Mouse (Mus musculus): ENCODE results near the gene Abca14. TPM values are rescaled to one million over a fixed set of nuclear protein-coding genes. Genes with fewer than 3 reads are reported as not detected.
A peak's percentile ranks its signal among the peaks of the same experiment; 100 is the strongest.

The Abca14 gene
- polyA plus RNA-seq (2012; rRNA removed) = 62.8 and 185 TPM in 2 replicates

DNA sequence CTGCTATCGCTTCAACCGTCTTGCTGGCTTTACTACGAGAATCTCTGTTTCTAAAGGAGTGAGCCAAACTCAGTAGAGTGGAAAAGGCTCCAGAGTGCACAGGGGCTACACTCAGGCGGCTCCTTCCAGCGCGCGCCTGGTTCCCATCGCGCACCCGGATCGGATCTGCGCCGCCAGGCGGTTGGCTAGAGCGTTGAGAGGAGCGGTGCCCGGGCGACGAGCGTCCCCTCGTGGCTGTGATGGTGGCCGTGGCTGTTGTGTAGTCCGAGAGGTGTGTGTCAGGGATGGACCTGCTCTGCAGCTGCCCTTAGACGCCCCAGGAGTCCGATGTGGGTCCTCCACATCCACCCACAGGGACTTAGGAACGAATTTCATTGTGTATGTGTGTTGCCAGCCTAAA is at the start of gene Abca14:
TSS of gene Abca14 (plus strand) at position 173 of the 400 bp plus-strand sequence.
- Histone ChIP-seq H3K4me3 (ENCODE audit: control insufficient read depth, low read depth, low read length) (peak within 1 kb of the TSS; percentile 93), H3K27me3 (ENCODE audit: control insufficient read depth, insufficient read depth, low read length) (no peaks in the 10 kb centered on the region), H3K27ac (ENCODE audit: control insufficient read depth, insufficient read depth, low read depth, low read length) (peak within 1 kb of the TSS; percentile 82), H3K4me1 (ENCODE audit: control insufficient read depth, insufficient read depth, low read length) (peaks cover 15% of the 10 kb centered on the region), H3K36me3 (ENCODE audit: control insufficient read depth, insufficient read depth, low read length) (no peaks in the 10 kb centered on the region)
- peak; percentile 83; the same call in 1 of the 2 replicates for TF ChIP-seq CTCF (IDR thresholded peaks at IDR 0.05; ENCODE audit: control insufficient read depth, insufficient read depth, insufficient replicate concordance, low read depth, low read length)
- peak; percentile 84 for TF ChIP-seq POLR2A (IDR thresholded peaks at IDR 0.05; ENCODE audit: control insufficient read depth, low read depth, low read length)

DNA sequence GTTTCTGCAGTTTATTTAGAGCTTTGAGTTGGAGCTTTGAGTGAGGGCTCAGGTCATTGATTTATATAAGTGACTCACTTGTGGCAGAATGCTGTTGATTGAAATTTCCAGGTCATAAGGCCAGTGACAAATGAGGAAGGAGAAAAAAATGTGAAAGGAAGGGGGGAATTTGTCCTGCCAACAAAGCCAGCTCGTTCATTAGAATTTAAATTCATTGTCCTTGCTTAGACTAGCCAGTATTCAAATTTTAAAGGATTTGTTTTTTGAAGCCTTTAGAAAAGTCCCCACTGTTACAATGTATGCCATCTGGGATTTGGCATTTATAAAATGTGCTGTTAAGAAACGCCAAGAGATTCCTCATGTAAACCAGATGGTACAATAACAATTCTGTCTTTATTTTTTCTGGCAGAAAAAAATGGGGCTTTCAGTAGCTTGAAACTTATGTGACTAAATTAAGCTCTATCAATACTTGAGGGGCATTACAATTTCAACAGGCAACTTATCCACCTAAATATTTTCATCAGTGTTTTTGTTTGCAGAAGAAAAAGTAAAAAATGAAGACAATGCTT is 46.8 kb upstream of the Abca14 start:
- no peaks in the 10 kb centered on the region for H3K36me3 ChIP-seq (ENCODE audit: control insufficient read depth, insufficient read depth, low read length)
- TF ChIP-seq CTCF (IDR thresholded peaks at IDR 0.05; ENCODE audit: control insufficient read depth, insufficient read depth, insufficient replicate concordance, low read depth, low read length) = no peak
- no peak for TF ChIP-seq POLR2A (IDR thresholded peaks at IDR 0.05; ENCODE audit: control insufficient read depth, low read depth, low read length)
- no peaks in the 10 kb centered on the region for H3K4me1 ChIP-seq (ENCODE audit: control insufficient read depth, insufficient read depth, low read length)
- no peaks in the 10 kb centered on the region for H3K27me3 ChIP-seq (ENCODE audit: control insufficient read depth, insufficient read depth, low read length)
- H3K27ac ChIP-seq (ENCODE audit: control insufficient read depth, insufficient read depth, low read depth, low read length) = no peak overlapping the region
- H3K4me3 ChIP-seq (ENCODE audit: control insufficient read depth, low read depth, low read length) = no peak overlapping the region; the same call in 1 of the 2 replicates

DNA sequence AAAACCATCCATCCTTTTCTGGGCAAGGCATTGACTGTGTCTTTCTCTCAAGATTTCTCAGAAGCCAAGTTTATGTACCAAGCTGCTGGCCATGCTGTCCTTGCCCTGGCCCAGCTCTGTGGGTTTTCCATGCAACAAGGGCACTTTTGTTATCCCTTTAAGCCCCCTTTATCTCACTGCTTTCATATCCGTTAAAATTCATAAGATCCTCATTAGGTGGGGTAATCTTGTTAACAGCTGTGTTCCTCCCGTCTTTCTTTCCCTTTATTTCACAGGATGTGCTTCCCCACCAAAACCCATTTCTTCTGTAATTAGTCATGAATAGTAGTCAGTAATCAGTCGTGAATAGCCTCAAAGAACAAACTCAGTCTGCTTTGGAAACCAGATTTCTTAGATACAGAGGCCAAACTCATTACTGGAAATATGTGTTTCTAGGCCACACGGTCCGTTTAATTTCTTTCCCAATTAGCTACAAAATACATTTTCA is 46.1 kb upstream of the Abca14 start:
- Histone ChIP-seq H3K4me3 (ENCODE audit: control insufficient read depth, low read depth, low read length) (no peak overlapping the region), H3K27me3 (ENCODE audit: control insufficient read depth, insufficient read depth, low read length) (no peaks in the 10 kb centered on the region), H3K4me1 (ENCODE audit: control insufficient read depth, insufficient read depth, low read length) (no peaks in the 10 kb centered on the region), H3K27ac (ENCODE audit: control insufficient read depth, insufficient read depth, low read depth, low read length) (no peak overlapping the region), H3K36me3 (ENCODE audit: control insufficient read depth, insufficient read depth, low read length) (no peaks in the 10 kb centered on the region)
- TF ChIP-seq CTCF (IDR thresholded peaks at IDR 0.05; ENCODE audit: control insufficient read depth, insufficient read depth, insufficient replicate concordance, low read depth, low read length) = no peak
- TF ChIP-seq POLR2A (IDR thresholded peaks at IDR 0.05; ENCODE audit: control insufficient read depth, low read depth, low read length) = no peak

DNA sequence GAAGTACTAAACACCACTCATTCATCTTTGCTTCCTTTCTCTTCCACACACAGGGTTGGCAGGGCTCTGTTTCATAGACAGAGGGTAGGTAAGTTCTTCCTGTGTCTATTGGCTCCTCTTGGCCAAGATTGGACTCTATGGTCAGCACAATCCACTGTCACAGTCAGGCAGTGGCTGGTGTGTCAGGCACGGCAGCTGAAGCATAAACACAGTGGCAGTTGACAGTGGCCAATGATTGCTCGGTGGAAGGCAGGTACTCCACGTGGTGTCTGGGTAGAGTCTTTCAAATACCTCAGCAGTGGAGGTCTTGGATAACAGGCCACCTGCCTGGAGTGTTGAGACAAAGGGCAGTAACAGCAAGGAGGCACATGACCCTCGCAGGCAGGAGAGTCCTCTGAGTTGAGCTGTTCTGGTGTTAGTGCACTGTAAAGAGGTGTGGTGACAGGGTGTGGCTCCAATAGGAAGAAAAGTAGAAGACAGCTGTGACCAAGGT is 45.6 kb upstream of the Abca14 start:
- Histone ChIP-seq H3K27me3 (ENCODE audit: control insufficient read depth, insufficient read depth, low read length) (no peaks in the 10 kb centered on the region), H3K4me3 (ENCODE audit: control insufficient read depth, low read depth, low read length) (no peak overlapping the region), H3K27ac (ENCODE audit: control insufficient read depth, insufficient read depth, low read depth, low read length) (no peak overlapping the region), H3K4me1 (ENCODE audit: control insufficient read depth, insufficient read depth, low read length) (no peaks in the 10 kb centered on the region), H3K36me3 (ENCODE audit: control insufficient read depth, insufficient read depth, low read length) (no peaks in the 10 kb centered on the region)
- TF ChIP-seq POLR2A (IDR thresholded peaks at IDR 0.05; ENCODE audit: control insufficient read depth, low read depth, low read length) (no peak), CTCF (IDR thresholded peaks at IDR 0.05; ENCODE audit: control insufficient read depth, insufficient read depth, insufficient replicate concordance, low read depth, low read length) (no peak)

DNA sequence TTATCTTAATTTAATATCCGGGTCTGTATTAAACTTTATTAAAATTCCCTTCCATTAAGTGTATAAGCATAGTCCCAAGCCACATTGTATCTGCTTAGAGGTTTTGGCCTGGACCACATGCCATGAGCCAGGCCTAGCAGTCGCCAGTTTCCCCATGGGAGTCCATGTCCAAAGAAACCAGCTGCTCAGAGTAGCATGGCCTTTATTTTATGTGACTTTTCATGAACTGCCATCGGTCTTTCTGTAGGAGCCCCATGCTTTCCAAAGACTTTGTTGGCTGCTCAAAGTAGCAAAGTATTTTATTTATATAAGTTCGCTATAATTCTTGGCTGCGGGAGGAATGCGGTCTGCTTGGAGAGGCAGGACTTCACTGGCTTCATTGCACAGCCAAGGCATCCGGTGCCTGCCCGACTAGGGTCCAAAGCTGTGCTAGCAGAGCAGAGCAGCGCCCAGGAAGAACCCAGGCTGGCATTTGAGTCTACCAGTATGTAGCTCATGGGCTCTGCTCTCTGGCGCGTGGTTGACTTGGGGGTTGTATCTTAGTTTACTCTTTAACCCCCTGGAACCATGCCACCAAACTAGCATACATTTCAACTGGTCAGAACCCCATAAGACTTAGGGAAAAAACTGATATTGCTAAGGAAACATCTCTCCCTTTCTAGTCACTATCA is 40.0 kb upstream of the Abca14 start:
- Histone ChIP-seq H3K27ac (ENCODE audit: control insufficient read depth, insufficient read depth, low read depth, low read length) (no peak overlapping the region), H3K4me3 (ENCODE audit: control insufficient read depth, low read depth, low read length) (no peak overlapping the region), H3K27me3 (ENCODE audit: control insufficient read depth, insufficient read depth, low read length) (no peaks in the 10 kb centered on the region), H3K36me3 (ENCODE audit: control insufficient read depth, insufficient read depth, low read length) (no peaks in the 10 kb centered on the region), H3K4me1 (ENCODE audit: control insufficient read depth, insufficient read depth, low read length) (no peaks in the 10 kb centered on the region)
- TF ChIP-seq POLR2A (IDR thresholded peaks at IDR 0.05; ENCODE audit: control insufficient read depth, low read depth, low read length) (no peak), CTCF (IDR thresholded peaks at IDR 0.05; ENCODE audit: control insufficient read depth, insufficient read depth, insufficient replicate concordance, low read depth, low read length) (no peak)

DNA sequence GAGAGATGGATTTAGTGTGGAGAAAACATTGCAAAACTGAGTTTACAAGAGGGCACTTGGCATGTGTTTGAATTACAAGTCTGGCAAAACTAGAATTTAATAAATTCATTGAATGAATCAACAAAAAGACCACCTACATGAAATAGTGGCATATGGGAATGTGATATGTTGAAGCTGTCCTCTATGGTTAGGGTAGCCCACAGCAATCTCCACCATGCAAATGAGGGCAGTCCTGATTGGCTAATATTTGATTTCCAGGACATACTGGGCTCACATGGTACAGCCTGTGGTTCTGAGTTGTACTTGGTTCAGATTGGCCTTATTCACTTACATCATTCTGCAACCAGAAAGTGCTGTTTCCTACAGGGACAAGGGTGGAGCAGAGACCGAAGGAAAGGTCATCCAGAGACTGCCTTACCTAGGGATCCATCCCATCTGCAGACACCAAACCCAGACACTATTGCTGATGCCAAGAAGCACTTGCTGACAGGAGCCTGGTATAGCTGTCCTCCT is 31.5 kb upstream of the Abca14 start:
- no peak for TF ChIP-seq POLR2A (IDR thresholded peaks at IDR 0.05; ENCODE audit: control insufficient read depth, low read depth, low read length)
- TF ChIP-seq CTCF (IDR thresholded peaks at IDR 0.05; ENCODE audit: control insufficient read depth, insufficient read depth, insufficient replicate concordance, low read depth, low read length) = no peak
- no peaks in the 10 kb centered on the region for H3K36me3 ChIP-seq (ENCODE audit: control insufficient read depth, insufficient read depth, low read length)
- H3K4me3 ChIP-seq (ENCODE audit: control insufficient read depth, low read depth, low read length) = no peak overlapping the region
- H3K27me3 ChIP-seq (ENCODE audit: control insufficient read depth, insufficient read depth, low read length) = no peaks in the 10 kb centered on the region
- H3K4me1 ChIP-seq (ENCODE audit: control insufficient read depth, insufficient read depth, low read length) = no peaks in the 10 kb centered on the region
- no peak overlapping the region for H3K27ac ChIP-seq (ENCODE audit: control insufficient read depth, insufficient read depth, low read depth, low read length)

DNA sequence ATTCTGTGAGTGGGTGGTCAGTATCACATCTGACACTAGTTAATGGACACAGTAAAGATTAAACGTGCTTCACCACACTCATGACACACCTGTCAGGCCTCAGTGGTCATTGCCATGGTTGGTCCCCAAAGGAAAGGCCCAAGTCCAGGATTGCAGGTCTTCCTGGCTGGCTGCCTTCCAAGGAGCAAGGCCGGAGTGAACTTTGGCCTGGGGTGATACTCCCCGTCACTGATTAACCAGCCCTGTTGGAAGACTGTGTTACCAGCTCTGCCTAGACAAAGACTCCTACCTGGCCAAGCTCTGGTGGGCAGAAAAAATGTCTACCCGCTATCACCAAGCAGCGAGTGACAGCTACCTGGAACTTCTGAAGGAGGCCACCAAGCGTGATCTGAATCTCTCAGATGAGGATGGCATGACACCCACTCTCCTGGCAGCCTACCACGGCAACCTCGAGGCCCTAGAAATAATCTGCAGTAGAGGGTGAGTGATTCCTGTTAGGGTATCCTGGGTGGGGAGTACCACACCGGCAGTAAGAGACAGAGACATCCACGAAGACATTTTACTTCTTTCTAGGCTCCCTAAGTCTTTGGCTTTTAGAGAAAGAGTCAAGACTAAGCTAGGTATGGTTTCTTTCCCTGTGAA is 30.0 kb upstream of the Abca14 start, which contains the start of gene Anks4b:
TSS of gene Anks4b (plus strand) at position 256 of the 642 bp plus-strand sequence.
- no peaks in the 10 kb centered on the region for H3K27me3 ChIP-seq (ENCODE audit: control insufficient read depth, insufficient read depth, low read length)
- no peak for TF ChIP-seq POLR2A (IDR thresholded peaks at IDR 0.05; ENCODE audit: control insufficient read depth, low read depth, low read length)
- no peak for TF ChIP-seq CTCF (IDR thresholded peaks at IDR 0.05; ENCODE audit: control insufficient read depth, insufficient read depth, insufficient replicate concordance, low read depth, low read length)
- no peak within 1 kb of the TSS for H3K27ac ChIP-seq (ENCODE audit: control insufficient read depth, insufficient read depth, low read depth, low read length)
- no peak within 1 kb of the TSS for H3K4me3 ChIP-seq (ENCODE audit: control insufficient read depth, low read depth, low read length)
- no peaks in the 10 kb centered on the region for H3K36me3 ChIP-seq (ENCODE audit: control insufficient read depth, insufficient read depth, low read length)
- no peaks in the 10 kb centered on the region for H3K4me1 ChIP-seq (ENCODE audit: control insufficient read depth, insufficient read depth, low read length)

Data from testis, adult 2 months (tissue).